Mouse (Mus musculus): ENCODE measurements at regions not wholly inside any gene's neighbourhood (a gene's known extent, or its start where the extent isn't known, plus 50 kb on each side); places are given as distances from the start of the nearest gene placed in this dataset.

GRCm38 (mm10) chr8:34401571-34401970, 290.0 kb upstream of the Gm10131 start:
- no peaks in the 10 kb centered on the region; the same call in 1 of the 2 replicates for H3K4me1 ChIP-seq (replicated peaks; ENCODE audit: control insufficient read depth, insufficient read depth, low read length)
- 72% methylated on average over 3 of the region's 3 CpGs for WGBS
- H3K4me3 ChIP-seq (ENCODE audit: low read depth, low read length): no peak overlapping the region
- DNase-seq (ENCODE audit: low spot score): no peak
- H3K27ac ChIP-seq (ENCODE audit: low read depth, low read length): no peak overlapping the region
- H3K27me3 ChIP-seq (replicated peaks; ENCODE audit: control insufficient read depth, insufficient read depth, low read length): no peaks in the 10 kb centered on the region
- ATAC-seq (replicated peaks; ENCODE audit: low FRiP score): no peak
- no peak overlapping the region for H3K4me2 ChIP-seq
- no peak overlapping the region for H3K9ac ChIP-seq (ENCODE audit: low read depth, low read length)
- no peaks in the 10 kb centered on the region for H3K9me3 ChIP-seq (ENCODE audit: control insufficient read depth, low read length)
- no peaks in the 10 kb centered on the region for H3K36me3 ChIP-seq (ENCODE audit: control insufficient read depth, insufficient read depth, low read length)

DNA sequence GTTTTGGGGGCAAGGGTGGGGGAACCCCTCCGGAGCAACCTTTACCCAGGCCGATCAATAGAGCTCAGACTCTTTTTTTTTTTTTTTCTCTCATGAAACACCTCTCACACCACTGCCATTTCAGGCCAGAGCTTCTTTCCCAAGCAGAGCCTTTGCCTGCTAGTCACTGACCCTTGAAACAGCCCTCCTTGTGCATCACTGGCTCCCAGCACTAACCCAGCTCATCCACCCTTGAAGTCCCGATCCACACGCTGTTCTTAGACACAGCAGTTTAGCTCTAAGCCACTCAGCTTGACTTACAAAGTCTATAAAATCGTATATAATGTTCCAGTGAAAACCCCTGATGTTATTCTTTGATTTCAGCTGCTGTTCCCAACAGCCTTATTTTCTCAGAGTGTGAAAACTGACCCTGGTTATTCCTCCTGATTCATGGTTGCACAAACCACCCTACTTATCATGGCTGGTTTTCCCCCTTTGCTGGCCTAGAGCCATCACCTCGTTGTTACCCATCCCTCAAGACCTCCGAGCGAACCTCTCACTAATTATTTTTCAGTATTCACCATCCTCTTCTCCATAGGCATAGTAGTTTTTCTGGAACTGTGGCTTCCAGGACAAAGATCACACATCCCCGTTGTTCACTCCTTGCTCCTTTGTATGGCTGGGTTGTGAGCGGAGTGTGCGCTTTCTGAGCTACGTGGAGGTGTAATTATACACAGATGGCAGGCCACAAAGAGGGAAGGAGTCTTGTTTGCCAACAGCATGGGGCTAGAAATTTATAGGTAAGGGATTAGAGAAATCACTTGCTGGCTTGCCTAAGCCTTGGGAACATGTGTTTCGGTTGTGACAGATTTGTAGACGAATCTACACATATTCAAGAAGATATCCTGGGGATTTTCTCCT, 287.6 kb upstream of the Gm10131 start:
- Histone ChIP-seq H3K4me1 (replicated peaks; ENCODE audit: control insufficient read depth, insufficient read depth, low read length) (no peaks in the 10 kb centered on the region; the same call in 1 of the 2 replicates), H3K36me3 (ENCODE audit: control insufficient read depth, insufficient read depth, low read length) (no peaks in the 10 kb centered on the region), H3K4me3 (ENCODE audit: low read depth, low read length) (no peak overlapping the region), H3K4me2 (no peak overlapping the region), H3K27ac (ENCODE audit: low read depth, low read length) (no peak overlapping the region), H3K9ac (ENCODE audit: low read depth, low read length) (no peak overlapping the region), H3K27me3 (replicated peaks; ENCODE audit: control insufficient read depth, insufficient read depth, low read length) (no peaks in the 10 kb centered on the region), H3K9me3 (ENCODE audit: control insufficient read depth, low read length) (no peaks in the 10 kb centered on the region)
- 74% methylated on average over 14 of the region's 14 CpGs for WGBS
- ATAC-seq (replicated peaks; ENCODE audit: low FRiP score) (no peak), DNase-seq (ENCODE audit: low spot score) (no peak)

GRCm38 (mm10) chr8:34397583-34398411, 286.3 kb upstream of the Gm10131 start:
- 35% methylated on average over 22 of the region's 23 CpGs for whole genome bisulfite sequencing
- ATAC-seq (replicated peaks; ENCODE audit: low FRiP score) (no peak), DNase-seq (ENCODE audit: low spot score) (no peak)
- Histone ChIP-seq H3K9me3 (ENCODE audit: control insufficient read depth, low read length) (no peaks in the 10 kb centered on the region), H3K4me1 (replicated peaks; ENCODE audit: control insufficient read depth, insufficient read depth, low read length) (no peaks in the 10 kb centered on the region; the same call in 1 of the 2 replicates), H3K9ac (ENCODE audit: low read depth, low read length) (no peak overlapping the region), H3K4me3 (ENCODE audit: low read depth, low read length) (no peak overlapping the region), H3K27ac (ENCODE audit: low read depth, low read length) (no peak overlapping the region), H3K36me3 (ENCODE audit: control insufficient read depth, insufficient read depth, low read length) (no peaks in the 10 kb centered on the region), H3K4me2 (peak overlapping the region; percentile 31; the same call in 1 of the 2 replicates), H3K27me3 (replicated peaks; ENCODE audit: control insufficient read depth, insufficient read depth, low read length) (no peaks in the 10 kb centered on the region)

- no peak for DNase-seq (ENCODE audit: low spot score)
- no peak overlapping the region for H3K4me3 ChIP-seq (ENCODE audit: low read depth, low read length)
Observed at GRCm38 (mm10) chr8:34397225-34397582, 285.7 kb upstream of the Gm10131 start.

DNA sequence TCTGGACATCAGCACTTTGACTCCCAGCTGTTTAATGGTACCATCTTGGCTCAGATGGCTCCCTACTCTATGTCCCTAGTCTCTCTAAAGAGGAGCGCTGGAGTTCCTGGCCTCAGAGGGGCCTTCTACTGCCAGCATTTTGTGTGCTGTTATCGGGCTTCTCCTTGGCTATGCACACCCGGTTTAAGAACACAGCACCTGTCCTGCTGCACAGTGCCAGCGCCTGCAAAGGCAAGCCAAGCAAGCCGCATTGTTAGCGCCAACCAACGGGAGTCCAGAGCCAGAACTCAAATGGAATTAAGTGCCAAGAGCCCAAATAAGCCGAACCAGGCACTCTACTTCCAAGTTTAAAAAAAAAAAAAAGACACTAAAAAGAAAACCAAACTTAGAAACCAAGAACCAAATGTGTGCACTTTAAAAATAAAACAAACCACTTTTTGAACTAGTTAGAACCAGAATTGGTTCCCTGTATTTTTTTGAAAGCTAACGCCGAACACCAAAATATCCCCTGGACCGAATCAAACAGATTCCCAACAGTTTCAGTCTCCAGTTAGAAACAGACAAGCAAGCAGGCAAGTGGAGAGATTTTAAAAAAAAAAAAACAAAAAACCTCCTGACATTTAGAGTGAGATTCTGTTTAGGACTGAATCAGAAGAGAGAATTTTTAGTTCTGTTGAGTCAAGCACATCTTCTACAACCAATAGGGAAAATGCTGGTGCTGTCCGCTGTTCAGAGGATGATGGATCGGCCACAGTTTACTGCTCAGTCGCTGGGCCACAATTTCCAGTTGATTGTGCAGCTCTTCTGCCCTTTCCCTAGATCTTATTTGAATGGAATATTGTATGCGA, 281.7 kb upstream of the Gm10131 start:
- Histone ChIP-seq H3K4me1 (replicated peaks; ENCODE audit: control insufficient read depth, insufficient read depth, low read length) (no peaks in the 10 kb centered on the region; the same call in 1 of the 2 replicates), H3K36me3 (ENCODE audit: control insufficient read depth, insufficient read depth, low read length) (no peaks in the 10 kb centered on the region), H3K9me3 (ENCODE audit: control insufficient read depth, low read length) (no peaks in the 10 kb centered on the region), H3K9ac (ENCODE audit: low read depth, low read length) (no peak overlapping the region), H3K4me2 (no peak overlapping the region), H3K27me3 (replicated peaks; ENCODE audit: control insufficient read depth, insufficient read depth, low read length) (no peaks in the 10 kb centered on the region), H3K4me3 (ENCODE audit: low read depth, low read length) (no peak overlapping the region), H3K27ac (ENCODE audit: low read depth, low read length) (no peak overlapping the region)
- 90% methylated on average over 15 of the region's 15 CpGs for WGBS
- no peak for DNase-seq (ENCODE audit: low spot score)
- no peak for ATAC-seq (replicated peaks; ENCODE audit: low FRiP score)

More at GRCm38 (mm10) chr8:34397225-34397582, 285.7 kb upstream of the Gm10131 start:
- Histone ChIP-seq H3K36me3 (ENCODE audit: control insufficient read depth, insufficient read depth, low read length) (no peaks in the 10 kb centered on the region), H3K4me2 (peak overlapping the region; percentile 31; the same call in 1 of the 2 replicates), H3K4me1 (replicated peaks; ENCODE audit: control insufficient read depth, insufficient read depth, low read length) (no peaks in the 10 kb centered on the region; the same call in 1 of the 2 replicates), H3K27ac (ENCODE audit: low read depth, low read length) (no peak overlapping the region), H3K27me3 (replicated peaks; ENCODE audit: control insufficient read depth, insufficient read depth, low read length) (no peaks in the 10 kb centered on the region), H3K9ac (ENCODE audit: low read depth, low read length) (no peak overlapping the region), H3K9me3 (ENCODE audit: control insufficient read depth, low read length) (no peaks in the 10 kb centered on the region)
- ATAC-seq (replicated peaks; ENCODE audit: low FRiP score): no peak
- WGBS: 49% methylated on average over 4 of the region's 4 CpGs

- H3K4me1 ChIP-seq (replicated peaks; ENCODE audit: control insufficient read depth, insufficient read depth, low read length): no peaks in the 10 kb centered on the region; the same call in 1 of the 2 replicates
- DNase-seq (ENCODE audit: low spot score) (no peak), ATAC-seq (replicated peaks; ENCODE audit: low FRiP score) (no peak)
- 77% methylated on average over 14 of the region's 14 CpGs for WGBS
- no peaks in the 10 kb centered on the region for H3K36me3 ChIP-seq (ENCODE audit: control insufficient read depth, insufficient read depth, low read length)
- no peak overlapping the region for H3K9ac ChIP-seq (ENCODE audit: low read depth, low read length)
- H3K27ac ChIP-seq (ENCODE audit: low read depth, low read length): no peak overlapping the region
- no peaks in the 10 kb centered on the region for H3K9me3 ChIP-seq (ENCODE audit: control insufficient read depth, low read length)
- no peaks in the 10 kb centered on the region for H3K27me3 ChIP-seq (replicated peaks; ENCODE audit: control insufficient read depth, insufficient read depth, low read length)
- H3K4me2 ChIP-seq: no peak overlapping the region
- H3K4me3 ChIP-seq (ENCODE audit: low read depth, low read length): no peak overlapping the region
Observed at GRCm38 (mm10) chr8:34392208-34392980, 280.9 kb upstream of the Gm10131 start.

DNA sequence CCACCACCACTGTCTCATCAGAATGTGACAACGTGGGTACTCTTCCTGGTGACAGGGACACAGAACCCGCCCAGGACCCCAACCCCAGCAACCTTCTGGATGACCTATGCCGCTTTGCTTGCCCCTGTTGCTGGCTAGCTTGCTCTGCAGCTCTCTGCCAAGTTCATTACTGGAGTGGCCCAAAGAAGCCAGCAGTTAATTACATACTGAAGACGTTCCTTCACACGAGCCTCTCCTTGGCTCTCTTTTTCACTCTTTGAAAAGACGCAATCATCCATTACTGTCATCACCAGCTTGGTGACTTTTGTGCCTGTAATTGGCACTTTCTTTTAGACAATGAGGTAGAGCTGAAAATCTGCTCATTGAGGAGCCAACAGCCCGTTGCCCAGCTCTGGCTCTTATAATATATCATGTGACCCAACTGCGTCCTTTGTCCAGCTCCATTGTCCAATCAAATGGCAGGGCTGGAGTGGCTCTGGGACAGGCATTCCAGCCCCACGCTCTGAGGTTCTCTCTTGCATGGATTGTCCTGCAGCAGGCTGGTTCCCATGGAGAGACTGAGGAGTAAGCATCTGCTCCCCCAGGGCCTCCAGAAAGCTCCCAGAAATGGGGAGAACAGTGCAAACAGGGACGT, 274.4 kb upstream of the Gm10131 start:
- 77% methylated on average over 10 of the region's 10 CpGs for WGBS
- DNase-seq (ENCODE audit: low spot score) (no peak), ATAC-seq (replicated peaks; ENCODE audit: low FRiP score) (no peak)
- H3K4me1 ChIP-seq (replicated peaks; ENCODE audit: control insufficient read depth, insufficient read depth, low read length): no peaks in the 10 kb centered on the region
- H3K9me3 ChIP-seq (ENCODE audit: control insufficient read depth, low read length): no peaks in the 10 kb centered on the region
- H3K4me2 ChIP-seq: no peak overlapping the region
- H3K9ac ChIP-seq (ENCODE audit: low read depth, low read length): no peak overlapping the region
- H3K4me3 ChIP-seq (ENCODE audit: low read depth, low read length): no peak overlapping the region
- no peaks in the 10 kb centered on the region for H3K27me3 ChIP-seq (replicated peaks; ENCODE audit: control insufficient read depth, insufficient read depth, low read length)
- no peak overlapping the region for H3K27ac ChIP-seq (ENCODE audit: low read depth, low read length)
- H3K36me3 ChIP-seq (ENCODE audit: control insufficient read depth, insufficient read depth, low read length): no peaks in the 10 kb centered on the region

Measured in liver, embryonic 11.5 days (tissue).